Mouse (Mus musculus) myocyte (in vitro differentiated cells): ENCODE measurements around the gene Irak2. TPM values are rescaled to one million over a fixed set of nuclear protein-coding genes. Genes with fewer than 3 reads are reported as not detected.

Experiments used
- H3K27me3 ChIP-seq: one replicate; pipeline ENCODE4 v1.6.1; 2011; ENCODE audit not compliant: control insufficient read depth, insufficient read depth, insufficient read length
- H3K36me3 ChIP-seq: one replicate; pipeline ENCODE4 v1.6.1; 2011; ENCODE audit not compliant: control insufficient read depth, insufficient read depth
- H3K4me2 ChIP-seq: one replicate; pipeline ENCODE4 v1.6.1; 2011; ENCODE audit warnings: low read depth, control low read depth
- H3K4me3 ChIP-seq: one replicate; pipeline ENCODE4 v1.5.1; 2011; ENCODE audit warnings: mild to moderate bottlenecking, control low read depth, moderate library complexity
- H3K79me2 ChIP-seq: one replicate; pipeline ENCODE4 v1.6.1; 2011; ENCODE audit not compliant: control insufficient read depth, insufficient read depth
- H3ac ChIP-seq: one replicate; pipeline ENCODE4 v1.6.1; 2011; ENCODE audit not compliant: control insufficient read depth, insufficient read length
- CEBPB ChIP-seq: IDR thresholded peaks from 2 replicates; pipeline ENCODE4 v1.6.1; 2011; ENCODE audit warnings: mild to moderate bottlenecking, moderate library complexity; ENCODE audit not compliant: poor library complexity, insufficient read depth, severe bottlenecking
- E2F4 ChIP-seq: IDR thresholded peaks from one replicate; pipeline ENCODE4 v1.6.1; 2011; ENCODE audit warnings: mild to moderate bottlenecking, control low read depth, moderate library complexity; ENCODE audit not compliant: insufficient read depth
- MAX ChIP-seq: IDR thresholded peaks from one replicate; pipeline ENCODE4 v1.6.1; 2011; ENCODE audit warnings: low read depth, mild to moderate bottlenecking, control low read depth
- MYOD1 ChIP-seq, 3 experiments: IDR thresholded peaks; one replicate each; pipeline ENCODE4 v1.6.1; 2011; ENCODE audit warnings: control low read depth in 2 of 3, low read depth in 2 of 3, mild to moderate bottlenecking in 2 of 3, moderate library complexity in 1 of 3; ENCODE audit not compliant: insufficient read length in 2 of 3, control insufficient read depth in 1 of 3
- MYOG ChIP-seq, 3 experiments: IDR thresholded peaks; one replicate each; pipeline ENCODE4 v1.6.1; 2011; ENCODE audit warnings: control low read depth in 2 of 3, low read depth in 2 of 3, mild to moderate bottlenecking in 2 of 3; ENCODE audit not compliant: insufficient read length in 2 of 3, control insufficient read depth in 1 of 3, insufficient read depth in 1 of 3
- POLR2A ChIP-seq: IDR thresholded peaks from one replicate; pipeline ENCODE4 v1.6.1; 2011; ENCODE audit warnings: low read depth, mild to moderate bottlenecking, control low read depth, moderate library complexity; ENCODE audit not compliant: insufficient read length
- POLR2AphosphoS2 ChIP-seq: IDR thresholded peaks from one replicate; pipeline ENCODE4 v1.6.1; 2011; ENCODE audit warnings: low read depth, control low read depth; ENCODE audit not compliant: insufficient read length
- REST ChIP-seq: IDR thresholded peaks from one replicate; pipeline ENCODE4 v1.6.1; 2011; ENCODE audit warnings: mild to moderate bottlenecking, control low read depth, moderate library complexity; ENCODE audit not compliant: insufficient read depth, insufficient read length
- SRF ChIP-seq: IDR thresholded peaks from one replicate; pipeline ENCODE4 v1.6.1; 2011; ENCODE audit warnings: low read depth; ENCODE audit not compliant: control insufficient read depth, insufficient read length
- TCF12 ChIP-seq: IDR thresholded peaks from one replicate; pipeline ENCODE4 v1.6.1; 2011; ENCODE audit warnings: mild to moderate bottlenecking, control low read depth; ENCODE audit not compliant: poor library complexity, insufficient read depth, severe bottlenecking
- TCF3 ChIP-seq: IDR thresholded peaks from one replicate; pipeline ENCODE4 v1.6.1; 2011; ENCODE audit warnings: low read depth, control low read depth; ENCODE audit not compliant: insufficient read length
- USF1 ChIP-seq: IDR thresholded peaks from one replicate; pipeline ENCODE4 v1.6.1; 2011; ENCODE audit warnings: low read depth, mild to moderate bottlenecking, control low read depth, moderate library complexity
- polyA plus RNA-seq: library from polyadenylated mRNA; unstranded; fragments of >200 nt; fragmentation: generic; extraction: Trizol; gene quantifications from one replicate; pipeline ENCODE4 v1.2.1, GENCODE M21; 2012; ENCODE audit warnings: missing spikeins

The Irak2 gene
- polyA plus RNA-seq, 1 experiment: 17.0 TPM

- H3K36me3 ChIP-seq: peaks cover 27% of the 10 kb centered on the region
Observed at GRCm38 (mm10) chr6:113714797-113715196, 76.5 kb downstream of the Irak2 start.

GRCm38 (mm10) chr6:113717541-113717940, 79.3 kb downstream of the Irak2 start:
- no peak overlapping the region for H3K4me2 ChIP-seq
- no peaks in the 10 kb centered on the region for H3K27me3 ChIP-seq
- H3K4me3 ChIP-seq: no peak overlapping the region
- no peaks in the 10 kb centered on the region for H3K79me2 ChIP-seq
- H3K36me3 ChIP-seq: peaks cover 17% of the 10 kb centered on the region
- TF ChIP-seq MYOD1 (IDR thresholded peaks at IDR 0.05; ENCODE audit: control insufficient read depth in 1 of 3, insufficient read length in 2 of 3, low read depth in 2 of 3): no peak
- TF ChIP-seq TCF12: no peak
- no peak for TF ChIP-seq E2F4
- TF ChIP-seq SRF: no peak
- TF ChIP-seq USF1: no peak
- no peak for TF ChIP-seq MAX
- TF ChIP-seq MYOG (IDR thresholded peaks at IDR 0.05; ENCODE audit: control insufficient read depth in 1 of 3, insufficient read depth in 1 of 3, insufficient read length in 2 of 3, low read depth in 2 of 3): no peak
- no peak for TF ChIP-seq POLR2A
- H3ac ChIP-seq: no peak overlapping the region

More at GRCm38 (mm10) chr6:113714797-113715196, 76.5 kb downstream of the Irak2 start:
- H3K79me2 ChIP-seq: no peaks in the 10 kb centered on the region
- H3K4me3 ChIP-seq: no peak overlapping the region
- H3K27me3 ChIP-seq: no peaks in the 10 kb centered on the region
- H3K4me2 ChIP-seq: no peak overlapping the region
- no peak overlapping the region for H3ac ChIP-seq
- TF ChIP-seq CEBPB (no peak), MYOG (IDR thresholded peaks at IDR 0.05; ENCODE audit: control insufficient read depth in 1 of 3, insufficient read depth in 1 of 3, insufficient read length in 2 of 3, low read depth in 2 of 3) (no peak), E2F4 (no peak), TCF3 (no peak), USF1 (no peak), SRF (no peak), TCF12 (no peak), MAX (no peak), MYOD1 (IDR thresholded peaks at IDR 0.05; ENCODE audit: control insufficient read depth in 1 of 3, insufficient read length in 2 of 3, low read depth in 2 of 3) (no peak)

- peak in 2 of 3 experiments; percentile 18 to 71 for TF ChIP-seq MYOG (IDR thresholded peaks at IDR 0.05; ENCODE audit: control insufficient read depth in 1 of 3, insufficient read depth in 1 of 3, insufficient read length in 2 of 3, low read depth in 2 of 3)
- peak in 2 of 3 experiments; percentile 51 to 74 for TF ChIP-seq MYOD1 (IDR thresholded peaks at IDR 0.05; ENCODE audit: control insufficient read depth in 1 of 3, insufficient read length in 2 of 3, low read depth in 2 of 3)
- TF ChIP-seq CEBPB: no peak
- Histone ChIP-seq H3ac (no peak within 1 kb of the TSS), H3K27me3 (no peaks in the 10 kb centered on the region), H3K4me3 (no peak within 1 kb of the TSS), H3K36me3 (peaks cover 12% of the 10 kb centered on the region), H3K4me2 (no peak within 1 kb of the TSS), H3K79me2 (no peaks in the 10 kb centered on the region)
Observed at GRCm38 (mm10) chr6:113719878-113720277, 81.6 kb downstream of the Irak2 start, which contains the start of gene Ghrl. Gene Ghrl (minus strand): TSS chr6:113719880.

- H3K4me3 ChIP-seq: no peak overlapping the region
- no peaks in the 10 kb centered on the region for H3K79me2 ChIP-seq
- no peaks in the 10 kb centered on the region for H3K27me3 ChIP-seq
- peaks cover 20% of the 10 kb centered on the region for H3K36me3 ChIP-seq
- H3ac ChIP-seq: no peak overlapping the region
- H3K4me2 ChIP-seq: no peak overlapping the region
- no peak for TF ChIP-seq CEBPB
- TF ChIP-seq POLR2AphosphoS2: no peak
- no peak for TF ChIP-seq REST
- TF ChIP-seq SRF: no peak
- TF ChIP-seq POLR2A: no peak
- no peak for TF ChIP-seq MYOG (IDR thresholded peaks at IDR 0.05; ENCODE audit: control insufficient read depth in 1 of 3, insufficient read depth in 1 of 3, insufficient read length in 2 of 3, low read depth in 2 of 3)
- no peak for TF ChIP-seq TCF12
Observed at GRCm38 (mm10) chr6:113721061-113721460, 82.8 kb downstream of the Irak2 start.

GRCm38 (mm10) chr6:113728181-113728580, 89.9 kb downstream of the Irak2 start:
- H3K4me2 ChIP-seq: no peak overlapping the region
- no peak overlapping the region for H3K4me3 ChIP-seq
- no peaks in the 10 kb centered on the region for H3K27me3 ChIP-seq
- peaks cover 7% of the 10 kb centered on the region for H3K79me2 ChIP-seq
- TF ChIP-seq POLR2AphosphoS2: peak; percentile 60
- TF ChIP-seq USF1: no peak
- no peak overlapping the region for H3ac ChIP-seq
- H3K36me3 ChIP-seq: peaks cover 59% of the 10 kb centered on the region
